Mouse (Mus musculus): ENCODE measurements at regions not wholly inside any gene's neighbourhood (a gene's known extent, or its start where the extent isn't known, plus 50 kb on each side); places are given as distances from the start of the nearest gene placed in this dataset.

DNA sequence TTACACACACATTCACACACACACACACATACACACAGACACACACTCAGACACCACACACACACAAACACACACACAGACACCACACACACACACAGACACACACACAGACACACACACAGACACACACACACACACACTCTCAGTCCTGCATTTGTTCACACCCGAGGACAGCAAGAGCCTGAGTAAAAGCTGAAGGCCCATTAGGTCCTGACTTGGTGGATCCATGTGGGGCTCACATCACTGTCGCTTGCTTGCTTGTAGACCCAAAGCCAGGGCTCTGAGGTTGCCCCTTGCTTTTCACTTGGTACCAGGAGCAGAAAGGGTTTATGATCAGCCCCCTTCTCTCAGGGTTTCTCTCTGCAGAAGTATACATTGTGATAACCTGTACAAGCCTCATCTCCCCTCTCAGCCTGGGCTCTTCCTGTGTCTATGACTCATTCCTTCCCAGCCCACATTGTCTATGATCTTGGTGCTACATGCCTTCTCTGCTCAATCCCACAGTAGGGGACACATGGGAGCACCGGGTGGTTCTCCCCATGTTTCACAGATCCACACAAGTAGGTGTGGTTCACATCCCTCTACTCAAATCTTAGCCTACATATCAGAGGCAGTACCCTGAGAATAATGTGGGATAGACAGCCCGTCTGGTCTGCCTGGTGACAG lies 378.8 kb downstream of the Fam19a5 start:
- TF ChIP-seq CTCF (IDR thresholded peaks at IDR 0.05; ENCODE audit: insufficient read depth, low read length), result no peak
- no peak for TF ChIP-seq POLR2A (IDR thresholded peaks at IDR 0.05; ENCODE audit: borderline replicate concordance, extremely low read depth, low read depth, low read length)
